32 mouse cellular contexts compared by ENCODE assay signal in the genomic region with DNA sequence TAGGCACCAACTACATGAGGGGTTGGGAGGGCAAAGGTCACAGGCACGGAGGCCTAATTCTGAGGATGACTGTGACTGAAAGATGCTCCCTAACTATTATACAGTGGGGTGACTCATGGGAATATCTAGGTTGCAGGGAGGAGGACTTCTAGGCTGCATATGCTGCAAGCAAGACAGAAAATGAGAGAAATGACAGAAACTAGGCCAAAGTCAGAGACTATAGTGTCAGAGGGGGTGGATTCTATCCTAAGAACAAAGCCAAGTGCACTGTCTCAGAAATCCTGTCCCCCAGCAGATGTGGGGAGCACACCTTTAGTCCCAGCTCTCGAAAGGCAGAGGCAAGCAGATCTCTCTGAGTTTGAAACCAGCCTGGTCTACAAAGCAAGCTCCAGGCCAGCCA.
"Had no signal": no experiment of that assay in that cellular context is flagged by ENCODE, and none has a peak within 500 bp of the region (broad histone marks: within the 10 kb centered on the region; RNA-seq: fewer than 3 reads in every experiment).

No protein-coding gene starts in this region.

- H3K4me1 ChIP-seq: heart, embryonic 13.5 days; heart, embryonic 15.5 days; hindbrain, embryonic 12.5 days; hindbrain, embryonic 13.5 days; hindbrain, embryonic 15.5 days; intestine, embryonic 15.5 days; kidney, embryonic 15.5 days had no signal

- H3K9ac ChIP-seq: heart, embryonic 12.5 days; heart, embryonic 13.5 days; heart, embryonic 15.5 days; hindbrain, embryonic 12.5 days; hindbrain, embryonic 13.5 days; hindbrain, embryonic 14.5 days; hindbrain, embryonic 15.5 days; intestine, embryonic 15.5 days; kidney, embryonic 15.5 days had no signal

- H3K36me3 ChIP-seq: heart, embryonic 12.5 days; heart, embryonic 13.5 days; heart, embryonic 15.5 days; hindbrain, embryonic 10.5 days; hindbrain, embryonic 12.5 days; hindbrain, embryonic 15.5 days; intestine, embryonic 15.5 days; kidney, embryonic 15.5 days had no signal

- H3K27ac ChIP-seq: heart, embryonic 13.5 days; heart, embryonic 15.5 days; hindbrain, embryonic 10.5 days; hindbrain, embryonic 12.5 days; hindbrain, embryonic 13.5 days; hindbrain, embryonic 14.5 days; hindbrain, embryonic 15.5 days; hindbrain, postnatal 0 days; intestine, embryonic 15.5 days; kidney, embryonic 15.5 days; kidney, postnatal 0 days; layer of hippocampus, adult 2 months; left cerebral cortex, adult 2 months had no signal

- H3K4me2 ChIP-seq: heart, embryonic 11.5 days; heart, embryonic 12.5 days; heart, embryonic 13.5 days; heart, embryonic 15.5 days; hindbrain, embryonic 12.5 days; hindbrain, embryonic 13.5 days; hindbrain, embryonic 14.5 days; hindbrain, embryonic 15.5 days; intestine, embryonic 15.5 days; kidney, embryonic 15.5 days had no signal

- ATAC-seq: hindbrain, embryonic 16.5 days; hindbrain, postnatal 0 days; inflammation-experienced regulatory T-cells, adult 6 months; intestine, embryonic 15.5 days; intestine, embryonic 16.5 days; intestine, postnatal 0 days had no signal

- DNase-seq: heart, postnatal 10 days; heart, postnatal 14 days; heart, postnatal 4 days; kidney, adult 11 months; kidney, adult 18-20 months; kidney, adult 8-10 months; kidney, adult 9 months; kidney, postnatal 14 days; kidney, postnatal 25 days; kidney, postnatal 36 days; kidney, postnatal 4 days; layer of hippocampus, adult 9-11 months; layer of hippocampus, postnatal 36 days had no signal

- H3K9me3 ChIP-seq: heart, embryonic 12.5 days; heart, embryonic 13.5 days; heart, embryonic 15.5 days; hindbrain, embryonic 10.5 days; hindbrain, embryonic 12.5 days; hindbrain, embryonic 13.5 days; hindbrain, embryonic 15.5 days; intestine, embryonic 15.5 days; kidney, embryonic 15.5 days had no signal

- H3K27me3 ChIP-seq: heart, embryonic 12.5 days; heart, embryonic 13.5 days; heart, embryonic 15.5 days; hindbrain, embryonic 12.5 days; hindbrain, embryonic 13.5 days; hindbrain, embryonic 15.5 days; intestine, embryonic 15.5 days; kidney, embryonic 15.5 days had no signal

- H3K4me3 ChIP-seq: heart, embryonic 12.5 days; heart, embryonic 13.5 days; heart, embryonic 15.5 days; hindbrain, embryonic 10.5 days; hindbrain, embryonic 12.5 days; hindbrain, embryonic 13.5 days; hindbrain, embryonic 15.5 days; intestine, embryonic 15.5 days; kidney, embryonic 15.5 days; layer of hippocampus, adult 2 months; left cerebral cortex, adult 2 months had no signal
